Mouse (Mus musculus) ovary, adult 18-20 months (tissue): ENCODE data around the gene Tmem63c.

ENCODE experiments used
- DNase-seq: peaks from one replicate; pipeline ENCODE4 v3.0.0; 2022; ENCODE audit warnings: low spot score, mixed read lengths

Tmem63c gene

DNA sequence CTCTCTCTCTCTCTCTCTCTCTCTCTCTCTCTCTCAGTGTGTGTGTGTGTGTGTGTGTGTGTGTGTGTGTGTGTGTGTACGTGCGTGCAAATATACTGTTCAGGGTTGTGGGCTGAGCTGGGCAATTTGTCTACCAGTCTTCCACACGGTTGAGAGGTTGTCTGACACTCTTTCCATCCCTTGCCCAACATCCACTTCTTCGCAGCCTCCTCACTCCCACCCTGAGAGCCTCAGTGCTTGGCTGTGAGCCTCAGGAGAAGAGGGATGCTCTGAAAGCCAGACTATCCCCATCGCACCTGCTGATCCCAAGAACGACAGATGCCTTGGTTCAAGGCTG lies 20.3 kb upstream of the Tmem63c start:
- DNase-seq: no peak

DNA sequence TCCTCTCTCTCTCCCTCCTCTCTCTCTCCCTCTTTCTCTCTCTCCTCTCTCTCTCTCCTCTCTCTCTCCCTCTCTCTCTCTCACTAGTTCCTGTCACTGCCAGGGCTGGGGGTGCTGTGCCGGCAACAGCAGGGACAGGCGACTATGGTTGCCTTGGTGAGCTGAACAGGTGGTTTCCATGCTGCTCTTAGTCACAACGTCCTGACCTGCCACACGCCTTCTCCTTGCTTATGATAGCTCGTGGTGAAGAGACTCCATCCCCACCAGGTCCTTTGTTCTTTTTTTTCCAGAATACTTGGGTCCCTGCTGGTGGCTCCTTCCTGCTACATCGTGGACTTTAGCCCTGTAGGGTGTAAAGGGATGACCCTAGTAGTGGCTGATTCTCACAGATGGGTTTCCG lies 18.9 kb upstream of the Tmem63c start:
- DNase-seq: no peak

DNA sequence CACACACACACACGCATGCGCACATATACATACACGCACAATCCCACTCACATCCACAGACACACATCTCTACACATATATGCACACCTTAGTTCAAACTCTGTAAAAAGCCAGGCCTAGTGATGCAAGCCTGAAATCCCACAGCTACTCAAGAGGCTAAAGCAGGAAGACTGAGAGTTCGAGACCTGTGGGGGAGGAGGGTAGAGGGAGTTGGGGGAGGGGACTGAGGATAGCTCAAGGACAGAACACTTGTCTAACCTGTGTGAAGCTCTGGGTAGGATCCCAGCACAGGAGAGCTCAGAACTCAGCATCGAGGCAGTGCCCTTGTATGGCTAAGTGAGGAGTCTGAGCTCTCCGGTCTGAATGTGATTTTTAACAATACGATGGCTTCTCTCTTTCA lies 18.3 kb upstream of the Tmem63c start:
- DNase-seq: no peak

DNA sequence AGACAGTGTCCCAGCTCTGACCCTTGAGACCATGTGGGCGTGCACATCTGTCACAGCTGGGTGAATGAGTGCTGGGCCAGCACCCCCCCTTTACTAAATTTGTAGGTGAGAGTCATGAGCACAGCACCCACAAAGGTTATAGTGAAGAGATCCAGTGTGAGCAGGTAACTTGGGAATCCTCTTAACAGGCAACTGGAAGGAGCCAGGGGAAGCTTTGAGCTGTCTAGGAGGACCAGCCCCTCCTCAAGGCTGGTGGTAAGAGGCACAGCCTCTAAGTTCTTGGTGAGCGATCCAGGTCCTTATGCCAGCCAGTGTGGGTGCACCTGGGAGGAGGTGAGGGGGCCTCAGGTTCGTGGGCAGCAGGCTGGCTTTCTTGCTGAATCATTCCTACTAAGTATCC lies 17.5 kb upstream of the Tmem63c start:
- no peak for DNase-seq

DNA sequence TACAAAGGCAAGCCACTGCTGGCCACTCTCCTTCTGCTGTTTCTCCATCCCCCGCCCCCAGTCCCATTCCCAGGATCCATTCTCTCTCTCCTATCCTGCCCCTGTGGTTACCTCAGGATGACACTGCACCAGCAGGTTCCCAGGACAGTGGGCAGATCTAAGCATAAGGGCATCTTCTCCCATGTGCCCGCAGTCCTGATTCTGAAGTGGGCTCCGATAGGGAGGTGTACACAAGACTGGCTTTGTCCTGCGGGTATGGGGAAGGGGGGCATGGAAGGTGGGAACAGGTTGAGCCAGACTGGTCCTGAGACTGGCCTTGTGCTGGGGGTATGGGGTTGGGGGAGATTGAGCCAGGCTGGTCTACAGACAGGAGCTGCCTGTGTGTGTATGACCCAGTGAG lies 16.5 kb upstream of the Tmem63c start:
- no peak for DNase-seq

DNA sequence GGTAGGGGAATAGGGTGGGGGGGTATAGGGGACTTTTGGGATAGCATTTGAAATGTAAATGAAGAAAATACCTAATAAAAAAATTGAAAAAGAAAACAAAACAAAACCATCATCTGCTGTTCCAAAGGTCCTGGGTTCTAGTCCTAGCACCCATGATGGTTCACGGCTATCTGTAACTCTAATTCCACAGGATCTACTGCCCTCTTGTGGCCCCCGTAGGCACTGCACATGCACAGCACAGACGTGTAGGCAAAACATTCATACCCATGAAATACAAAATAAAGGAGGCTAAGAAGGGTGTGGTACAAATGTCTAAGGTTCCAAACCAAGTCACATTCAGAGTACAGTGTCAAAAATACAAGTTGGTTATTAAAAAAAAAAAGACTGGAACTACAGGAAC lies 4.1 kb upstream of the Tmem63c start:
- no peak for DNase-seq

DNA sequence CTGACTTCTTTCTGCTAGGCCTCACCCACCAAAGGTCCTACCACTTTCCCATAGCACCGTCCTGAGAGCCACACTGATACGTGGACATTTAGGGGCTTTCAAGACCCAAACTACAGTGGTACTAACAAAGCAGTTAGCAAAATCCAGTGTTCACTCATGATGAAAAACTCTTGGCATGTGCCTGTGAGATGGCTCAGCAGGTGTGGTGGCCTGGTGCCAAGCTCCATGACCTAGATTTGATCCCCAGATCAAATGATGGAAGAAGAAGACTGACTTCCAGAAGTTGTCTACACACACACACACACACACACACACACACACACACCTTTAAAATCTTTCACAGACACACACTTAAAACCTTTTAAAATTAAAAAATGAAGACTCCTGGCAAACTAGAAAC lies 2.4 kb upstream of the Tmem63c start:
- no peak for DNase-seq

DNA sequence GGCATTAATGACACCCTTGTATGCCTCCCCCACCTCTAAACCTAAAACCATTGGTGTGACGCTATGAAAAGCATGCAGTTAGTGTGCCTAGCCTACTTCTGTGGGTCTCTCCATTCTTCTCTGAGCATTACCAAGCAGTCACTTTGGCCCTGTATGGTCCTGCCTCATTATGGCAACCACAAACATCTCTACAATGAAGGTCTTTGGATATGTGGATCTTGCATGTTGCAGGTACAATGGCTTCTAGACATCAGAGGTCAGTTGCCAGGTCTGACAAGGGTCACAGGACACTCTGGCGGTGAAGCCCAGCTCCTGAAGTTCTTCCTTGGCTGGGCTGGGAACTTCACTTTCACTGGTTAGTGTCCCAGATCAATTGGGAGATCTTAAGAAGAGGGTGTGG lies 866 bp downstream of the Tmem63c start:
- DNase-seq: no peak

DNA sequence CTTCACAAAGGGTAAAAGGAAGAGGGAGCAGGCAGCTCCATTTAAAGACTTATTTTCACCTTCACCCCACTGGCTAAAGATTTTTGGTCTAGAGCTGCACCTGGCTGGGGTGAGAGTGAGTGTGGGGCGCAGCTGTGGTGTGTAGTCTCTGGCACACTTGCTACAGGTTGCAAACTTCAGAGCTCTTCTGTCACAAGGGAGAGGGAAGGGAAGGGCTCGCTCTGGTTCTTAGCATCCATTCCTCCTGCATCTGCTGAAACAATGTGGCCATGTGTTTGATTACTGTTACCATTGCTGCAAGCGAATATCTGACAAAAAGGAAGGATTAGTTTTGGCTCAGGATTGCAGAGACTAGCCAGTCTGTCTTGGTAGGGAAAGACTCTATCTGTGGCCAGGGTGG lies 2.3 kb downstream of the Tmem63c start:
- no peak for DNase-seq

DNA sequence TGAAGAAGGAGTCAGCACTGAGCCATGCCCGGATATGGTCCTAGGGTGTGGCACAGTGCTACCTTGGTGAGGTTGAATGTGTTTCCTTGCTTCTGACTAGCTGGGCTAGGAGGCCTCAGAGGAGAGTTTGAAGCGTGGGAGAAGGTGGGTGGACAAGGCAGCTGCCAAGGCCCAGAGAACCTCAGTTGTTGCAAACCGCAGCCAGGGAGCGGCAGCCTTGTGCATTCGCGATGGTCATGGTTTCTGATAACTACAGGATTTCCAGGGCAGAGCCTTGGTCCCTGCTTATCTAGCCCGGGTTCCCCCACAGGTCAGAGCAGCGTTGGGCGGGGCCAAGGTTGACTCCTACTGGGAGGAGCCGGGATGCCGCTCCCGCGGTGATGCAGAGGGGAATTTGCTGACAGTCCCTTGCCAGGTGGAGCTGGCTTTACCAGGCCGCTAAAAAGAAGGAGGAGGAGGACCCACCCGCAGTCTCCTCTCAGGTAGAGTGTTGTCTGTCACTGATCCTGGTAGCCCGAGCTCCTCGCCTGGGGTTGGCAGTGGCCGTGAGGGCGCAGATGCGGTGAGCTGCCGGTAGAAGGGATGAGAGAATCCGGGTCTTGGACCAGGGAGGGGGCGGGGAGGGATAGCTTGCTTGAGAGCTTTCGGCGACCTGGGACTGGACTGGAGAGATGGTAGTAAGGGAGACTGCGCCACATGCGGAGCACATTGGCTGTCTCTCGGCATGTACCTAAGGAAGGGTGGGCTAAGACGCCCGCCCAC lies 5.2 kb downstream of the Tmem63c start:
- peak; percentile 45 for DNase-seq

DNA sequence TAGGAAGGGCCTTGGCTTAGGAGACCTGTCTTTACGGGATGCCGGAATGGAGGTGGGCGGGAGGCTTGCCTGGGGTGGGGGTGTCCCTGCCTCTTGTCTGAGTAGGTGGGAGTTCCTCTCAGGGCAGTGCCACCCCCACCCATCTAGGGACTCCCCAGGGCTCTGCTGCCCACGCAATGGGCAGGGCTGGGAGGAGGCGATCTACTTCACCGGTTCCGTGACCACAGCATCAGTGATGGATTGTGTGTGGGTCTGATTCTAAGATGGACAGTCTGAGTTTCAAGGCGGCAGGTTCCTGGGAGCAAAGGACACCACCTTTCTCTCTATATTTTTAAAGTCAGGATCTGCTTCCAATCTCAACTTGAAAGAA lies 5.7 kb downstream of the Tmem63c start:
- no peak for DNase-seq

DNA sequence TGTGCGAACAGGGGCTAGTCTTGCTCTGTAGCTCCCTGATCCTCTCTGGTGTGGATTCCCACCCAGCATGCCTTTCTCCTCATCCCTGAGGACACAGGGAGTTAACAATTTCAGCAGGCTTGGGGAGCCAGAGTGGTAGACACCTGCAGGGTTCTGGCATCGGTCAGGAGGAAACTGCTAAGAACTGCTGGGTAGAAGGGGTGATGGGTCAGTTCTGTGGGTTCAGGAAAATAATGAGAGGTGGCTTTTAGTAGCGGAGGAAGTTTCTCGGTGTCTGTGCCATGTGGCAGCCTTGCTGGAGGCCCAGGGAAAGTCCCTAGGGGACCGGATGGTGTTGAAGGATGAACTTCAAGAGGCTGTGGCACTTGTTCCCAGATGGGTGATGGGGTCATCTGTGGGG lies 6.3 kb downstream of the Tmem63c start:
- DNase-seq: no peak

DNA sequence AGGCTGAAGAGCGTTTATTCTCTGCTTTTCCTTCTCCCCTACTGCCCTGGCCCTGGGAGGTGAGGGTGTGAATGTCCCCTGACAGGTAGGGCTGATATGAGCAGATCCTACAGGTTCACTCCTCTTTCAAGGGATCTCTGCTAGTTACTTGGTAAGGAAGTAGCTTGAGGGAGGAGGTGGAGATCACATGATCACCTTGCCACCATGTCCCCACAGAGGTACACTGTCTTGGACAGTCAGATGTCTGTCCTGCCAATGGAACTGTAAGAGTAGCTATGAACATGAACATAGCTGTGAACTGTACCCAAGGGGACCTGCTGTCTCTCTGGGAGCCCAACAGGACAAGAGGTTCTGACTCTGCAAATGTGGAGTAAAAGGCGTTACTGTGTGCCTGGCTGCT lies 6.9 kb downstream of the Tmem63c start:
- no peak for DNase-seq

DNA sequence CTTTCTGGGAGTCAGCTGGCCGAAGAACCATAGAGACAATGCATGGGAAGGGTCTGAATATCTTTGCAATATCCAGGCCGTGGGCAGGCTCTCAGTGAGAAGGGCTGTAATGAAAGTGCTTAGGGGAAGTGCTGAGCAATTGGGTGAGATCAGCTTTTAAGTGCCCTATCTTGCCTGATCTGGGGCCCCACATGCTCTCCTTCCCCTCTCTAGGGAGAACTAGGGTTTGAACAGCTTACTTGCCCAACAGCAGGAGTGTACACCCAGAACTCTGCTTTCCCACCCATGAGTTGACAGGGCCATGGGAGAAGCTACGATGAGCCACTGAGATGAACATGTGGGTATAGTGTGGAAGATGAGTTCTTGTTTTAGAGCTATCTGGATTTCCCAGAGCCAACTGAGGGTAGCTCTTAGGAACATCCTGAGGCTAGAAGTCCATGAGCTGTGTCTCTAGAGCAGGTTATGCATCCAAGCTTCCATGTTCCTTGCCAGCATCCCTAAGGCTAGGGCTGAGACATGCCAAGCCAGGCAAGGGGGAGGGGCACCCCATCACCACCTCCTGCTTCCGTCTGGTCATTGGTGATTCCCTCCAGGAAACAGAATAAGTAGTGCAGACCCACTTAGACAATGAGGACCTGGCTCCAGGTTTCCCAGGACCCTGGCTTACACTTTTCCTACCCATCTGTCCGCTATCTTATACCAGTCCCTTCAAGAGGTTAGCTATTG lies 8.3 kb downstream of the Tmem63c start:
- DNase-seq: no peak

DNA sequence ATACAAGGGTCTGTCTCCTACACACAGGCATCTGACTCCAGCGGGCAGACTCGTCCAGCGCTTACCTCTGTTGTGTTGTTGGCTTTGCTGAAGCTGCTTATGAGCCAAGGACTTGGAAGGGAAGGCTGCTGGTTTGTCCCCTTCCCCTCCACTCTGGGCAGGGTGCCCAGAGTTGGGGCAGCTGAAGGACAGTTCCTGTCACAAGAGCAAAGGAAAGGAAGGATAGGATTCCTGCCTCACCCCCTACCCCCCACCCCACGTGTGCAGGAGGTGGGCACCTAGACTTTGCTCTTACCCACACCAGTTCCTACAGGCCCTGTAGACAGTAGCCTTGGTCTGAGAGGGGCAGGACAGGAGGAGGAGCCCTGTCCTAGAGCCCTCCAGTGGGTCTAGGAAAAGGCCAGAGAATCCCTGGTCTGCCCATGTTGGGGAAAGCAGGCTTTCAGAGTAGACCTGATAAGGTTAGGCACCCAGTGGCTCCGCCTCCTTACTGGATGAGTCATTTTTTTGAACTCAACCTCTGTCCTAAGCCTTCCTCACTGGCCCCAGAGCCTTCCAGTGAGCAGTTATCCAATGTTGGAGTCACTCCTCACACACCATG lies 10.1 kb downstream of the Tmem63c start:
- no peak for DNase-seq

DNA sequence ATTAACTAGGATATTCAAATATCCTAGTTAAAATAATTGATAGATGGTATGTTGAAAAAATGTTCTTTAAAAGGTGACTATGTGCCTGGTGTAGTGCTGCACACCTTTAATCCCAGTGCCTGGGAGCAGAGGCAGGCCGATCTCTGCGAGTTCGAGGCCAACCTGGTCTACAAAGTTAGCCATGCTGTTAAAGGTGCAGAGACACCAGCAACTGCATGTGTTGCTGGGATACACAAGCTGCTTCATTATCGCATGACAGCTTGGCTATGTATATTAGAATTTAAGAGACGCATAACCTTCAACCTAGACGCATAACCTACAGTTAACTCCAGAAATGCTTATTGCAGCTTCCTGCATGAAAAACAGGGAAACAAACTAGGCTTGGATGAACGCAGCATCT lies 15.5 kb downstream of the Tmem63c start:
- no peak for DNase-seq

DNA sequence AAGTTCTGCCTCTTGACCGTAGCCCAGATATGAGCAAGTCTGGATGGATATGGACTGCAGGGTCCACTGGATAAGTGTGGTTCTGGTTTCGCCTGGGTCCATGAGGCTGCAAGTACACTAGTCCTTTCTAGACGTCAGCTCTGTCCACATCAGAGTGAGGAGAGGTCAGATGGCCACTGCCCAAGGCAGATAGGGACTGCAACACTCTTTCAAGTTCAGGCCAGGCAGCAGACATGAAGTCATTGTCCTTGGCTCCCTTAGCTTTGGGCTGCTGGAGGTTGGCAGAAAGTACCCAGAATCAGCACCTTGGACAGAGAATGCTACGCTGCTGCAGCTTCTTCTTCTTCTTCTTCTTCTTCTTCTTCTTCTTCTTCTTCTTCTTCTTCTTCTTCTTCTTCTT lies 19.0 kb downstream of the Tmem63c start:
- DNase-seq: no peak

DNA sequence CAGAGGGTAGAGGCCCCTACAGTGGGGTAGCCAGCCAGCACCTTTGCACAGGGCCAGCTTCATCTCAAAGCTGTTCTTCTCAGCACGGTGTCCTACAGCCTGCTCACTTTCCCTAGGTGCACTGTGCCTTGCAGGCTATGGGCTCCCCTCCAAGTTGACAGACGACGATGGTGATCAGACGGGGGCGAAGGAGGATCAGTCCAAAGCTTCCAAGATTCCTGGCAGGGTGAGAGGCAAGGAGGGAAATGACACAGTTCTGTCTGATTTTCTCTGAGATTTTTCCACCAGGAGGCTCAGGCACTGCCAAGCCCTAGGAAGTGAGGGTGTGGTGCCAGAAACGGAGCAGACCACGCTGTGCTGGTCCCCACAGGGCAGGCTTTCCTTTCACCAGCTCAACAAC lies 19.7 kb downstream of the Tmem63c start:
- DNase-seq: no peak

DNA sequence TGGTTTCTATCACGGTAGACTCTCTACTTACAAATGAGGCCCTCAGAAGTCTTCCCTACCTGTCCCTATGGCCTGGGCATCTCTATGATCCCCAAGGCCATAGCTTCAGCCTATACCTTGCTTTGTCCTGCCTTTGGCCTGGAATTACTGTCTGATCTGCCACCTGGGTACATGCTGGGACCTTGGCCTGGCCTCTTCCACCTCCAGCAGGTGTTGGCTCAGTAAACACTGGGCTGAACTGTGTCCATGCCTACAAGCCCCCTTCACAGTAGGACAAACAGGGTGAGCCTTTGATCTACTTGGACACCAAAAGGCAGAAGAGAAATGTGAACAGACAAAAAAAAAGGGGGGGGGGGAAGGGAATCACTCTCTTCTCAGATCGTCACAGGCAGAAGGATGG lies 21.3 kb downstream of the Tmem63c start:
- DNase-seq: no peak

DNA sequence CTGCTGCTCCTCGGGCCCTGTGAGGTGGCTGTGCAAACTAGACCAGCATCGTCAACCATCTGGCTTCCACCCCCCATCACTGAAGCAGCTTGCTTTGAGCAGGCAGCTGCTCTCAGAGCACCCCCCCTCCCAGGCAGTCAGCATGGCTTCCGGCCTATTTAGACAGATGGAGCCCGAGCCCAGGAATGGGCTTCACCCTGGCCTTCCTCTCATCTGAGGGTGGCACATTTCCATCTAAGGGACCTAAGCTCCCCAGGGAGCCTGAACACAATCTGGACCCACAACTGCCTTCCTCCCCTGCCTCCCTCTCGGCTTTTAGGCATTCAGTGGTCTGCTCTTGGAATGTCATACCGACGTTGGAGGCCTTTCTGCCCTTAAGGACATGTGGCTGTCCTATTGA lies 22.1 kb downstream of the Tmem63c start:
- DNase-seq: no peak

DNA sequence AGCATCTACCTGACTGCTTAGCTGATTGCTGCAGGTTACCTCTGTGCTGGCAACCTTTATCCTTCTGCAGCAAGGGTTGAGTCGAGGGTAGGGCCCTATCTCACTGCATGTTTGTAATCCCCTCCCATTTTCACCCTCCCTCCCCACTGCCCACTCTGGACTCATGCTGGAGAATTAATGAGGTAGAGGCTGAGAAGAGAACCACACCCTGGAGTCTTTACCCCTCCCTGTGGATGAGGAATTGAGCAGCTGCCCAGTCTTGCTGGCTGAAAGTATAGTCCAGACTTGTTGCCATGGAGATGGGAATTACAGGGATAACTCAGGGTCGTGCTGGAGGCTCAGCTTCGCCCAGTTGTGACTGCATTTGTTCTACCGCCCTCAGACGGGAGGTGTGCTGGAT lies 23.6 kb downstream of the Tmem63c start:
- DNase-seq: no peak

DNA sequence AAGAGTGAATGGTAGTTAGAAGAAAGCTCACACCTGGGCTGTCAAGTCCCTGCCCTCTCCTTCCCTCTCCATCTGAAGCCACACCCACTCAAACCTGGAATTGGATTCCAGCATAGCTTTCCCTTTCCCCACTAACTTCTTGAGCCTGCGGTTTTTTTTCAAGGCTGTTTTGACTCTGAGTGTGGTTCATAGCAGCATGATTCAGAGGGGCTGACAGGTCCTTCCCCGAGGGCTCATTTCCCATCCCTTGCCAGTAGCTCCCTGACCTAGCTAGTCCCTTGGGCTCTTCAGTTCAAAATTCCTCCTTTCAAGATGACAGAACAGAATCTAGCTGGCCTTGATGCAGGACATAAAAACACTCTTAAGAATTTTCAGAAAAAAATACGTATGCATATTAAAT lies 26.4 kb downstream of the Tmem63c start:
- DNase-seq: no peak

DNA sequence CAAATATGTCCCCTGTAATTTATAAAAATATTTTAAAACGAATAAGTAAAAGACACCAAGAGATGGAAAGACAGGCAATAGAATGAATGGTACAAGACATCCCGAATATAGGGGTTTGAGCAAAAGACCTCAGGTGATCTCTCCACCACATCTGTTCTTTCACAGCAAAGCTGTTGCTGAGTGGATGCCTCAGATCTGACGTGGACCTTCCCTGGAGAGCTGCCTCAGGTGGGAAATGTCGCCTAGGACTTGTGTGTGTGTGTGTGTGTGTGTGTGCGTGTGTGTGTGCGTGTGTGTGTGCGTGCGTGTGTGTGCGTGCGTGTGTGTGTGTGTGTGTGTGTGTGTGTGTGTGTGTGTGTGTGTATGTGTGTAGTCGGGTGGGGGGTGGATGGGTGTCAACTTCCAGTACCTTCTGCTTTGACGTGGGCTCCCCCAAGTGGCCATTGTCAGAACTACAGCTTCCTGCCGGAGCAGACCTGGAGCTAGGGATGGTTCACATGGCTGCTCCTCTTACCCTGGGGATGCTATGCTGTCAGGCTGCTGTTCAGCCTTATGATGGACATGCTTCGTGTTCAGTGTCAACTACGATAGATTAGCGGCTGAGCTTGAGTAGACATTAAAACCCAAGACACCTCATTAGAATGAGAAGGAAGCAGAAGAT lies 31.7 kb downstream of the Tmem63c start:
- peak; percentile 12 for DNase-seq
